Mouse (Mus musculus): ENCODE data around the gene Smok3b. TPM values are rescaled to one million over a fixed set of nuclear protein-coding genes. Genes with fewer than 3 reads are reported as not detected.

Smok3b gene
- total RNA-seq (2023): not detected

DNA sequence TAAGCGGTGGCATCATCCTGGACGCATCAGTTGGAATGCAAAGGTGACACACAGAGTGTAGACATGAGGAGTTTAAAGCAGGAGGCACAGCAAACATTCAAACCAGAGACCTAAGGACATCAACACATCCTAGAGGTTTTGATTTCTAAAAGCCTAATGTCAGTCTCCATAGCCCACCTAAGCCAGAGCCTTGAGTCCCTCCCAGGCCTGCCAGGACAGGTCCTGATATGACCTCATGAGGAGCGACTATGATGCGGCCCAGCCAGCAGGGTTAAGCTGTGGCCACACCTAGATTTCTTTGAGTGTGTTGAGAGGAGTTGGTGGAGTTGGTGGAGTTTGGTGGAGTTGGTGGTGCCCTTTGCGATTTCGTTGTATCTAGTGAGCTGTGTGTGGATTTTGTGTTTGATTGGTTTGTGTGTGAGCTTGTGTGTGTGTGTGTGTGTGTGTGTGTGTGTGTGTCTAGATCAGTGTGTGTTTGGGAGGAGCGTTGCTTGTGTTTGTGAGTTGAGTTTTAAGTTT is at the start of gene Smok3b, which contains the start of gene Smok3a:
Gene Smok3b (plus strand): TSS at position 469 of the 519 bp plus-strand sequence.
Gene Smok3a (plus strand): TSS at position 301 of the 519 bp plus-strand sequence.

DNA sequence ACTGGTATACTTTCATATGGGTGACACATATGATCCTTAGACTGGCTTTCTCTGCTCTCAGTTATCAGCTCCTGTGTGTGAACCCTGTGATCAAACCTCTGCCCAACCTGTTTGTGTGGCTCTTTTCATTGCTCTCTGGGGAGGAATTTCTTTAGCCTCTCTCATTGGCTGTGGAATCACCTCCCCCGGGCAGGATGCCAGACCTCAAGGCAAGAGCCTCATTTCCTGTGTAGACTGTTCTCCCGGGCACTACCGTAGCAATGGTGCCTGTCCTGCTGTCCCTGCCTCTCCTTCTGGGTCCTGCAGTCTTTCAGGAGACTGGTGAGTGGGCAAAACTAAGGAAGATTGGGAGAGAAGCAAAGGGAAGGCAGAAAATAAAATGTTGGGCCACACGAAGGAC is 39.9 kb upstream of the Smok3b start, which contains the start of gene Azgp1:
Gene Azgp1 (plus strand): TSS at position 221 of the 400 bp plus-strand sequence.

DNA sequence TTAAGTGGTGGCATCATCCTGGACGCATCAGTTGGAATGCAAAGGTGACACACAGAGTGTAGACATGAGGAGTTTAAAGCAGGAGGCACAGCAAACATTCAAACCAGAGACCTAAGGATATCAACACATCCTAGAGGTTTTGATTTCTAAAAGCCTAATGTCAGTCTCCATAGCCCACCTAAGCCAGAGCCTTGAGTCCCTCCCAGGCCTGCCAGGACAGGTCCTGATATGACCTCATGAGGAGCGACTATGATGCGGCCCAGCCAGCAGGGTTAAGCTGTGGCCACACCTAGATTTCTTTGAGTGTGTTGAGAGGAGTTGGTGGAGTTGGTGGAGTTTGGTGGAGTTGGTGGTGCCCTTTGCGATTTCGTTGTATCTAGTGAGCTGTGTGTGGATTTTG is 31.7 kb downstream of the Smok3b start, which contains the start of gene Smok3c:
Gene Smok3c (plus strand): TSS at position 301 of the 400 bp plus-strand sequence.

DNA sequence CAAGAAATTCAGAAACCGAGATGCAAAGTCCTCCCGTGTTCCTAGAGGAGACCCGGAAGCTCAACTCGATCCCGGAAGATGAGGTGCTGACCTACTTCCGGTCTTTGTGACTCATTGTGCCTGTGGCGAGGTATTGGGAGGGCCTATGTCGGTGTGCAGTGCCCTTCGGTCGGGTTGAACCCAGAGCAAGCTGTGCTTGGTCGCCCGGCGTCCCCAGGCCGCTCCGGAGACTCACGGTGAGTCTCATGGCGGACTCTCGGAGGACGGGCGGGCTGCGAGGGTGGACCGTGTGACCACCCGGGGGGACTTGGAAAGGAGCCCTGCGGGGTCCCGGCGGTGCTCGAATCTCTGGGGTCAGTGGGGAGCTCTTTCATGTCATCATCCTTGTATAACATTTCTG is 63.8 kb downstream of the Smok3b start, which contains the start of gene Zkscan1:
Gene Zkscan1 (plus strand): TSS at position 89 of the 400 bp plus-strand sequence.

Other genes with a start within 250 kb of the Smok3b start
- 10 to 100 TPM; 23.2 to 26.0 TPM for gene Ppp1r35, start 242.6 kb upstream of the Smok3b start, total RNA-seq (2023)
- 100 to 1,000 TPM; 120 to 126 TPM for gene Mepce, start 233.8 kb upstream of the Smok3b start, total RNA-seq (2023)
- gene Zcwpw1, start 233.6 kb upstream of the Smok3b start, total RNA-seq (2023): 10 to 100 TPM; 19.2 to 22.2 TPM
- 1 to 10 TPM; 3.2 to 3.3 TPM for gene Pilra, start 185.1 kb upstream of the Smok3b start, total RNA-seq (2023)
- gene Pilrb1, start 163.3 kb upstream of the Smok3b start, total RNA-seq (2023): 1 to 10 TPM; 1.7 to 2.7 TPM
- 1 to 10 TPM in 1 of 2 experiments, not detected in 1; 2.4 TPM for gene Pilrb2, start 149.6 kb upstream of the Smok3b start, total RNA-seq (2023)
- not detected for gene Cyp3a13, start 99.8 kb upstream of the Smok3b start, total RNA-seq (2023)
- gene Gjc3, start 58.3 kb upstream of the Smok3b start, total RNA-seq (2023): not detected
- gene Azgp1, start 39.9 kb upstream of the Smok3b start, total RNA-seq (2023): not detected
- gene Smok3a, start 168 bp upstream of the Smok3b start, total RNA-seq (2023): not detected
- gene Smok3c, start 31.8 kb downstream of the Smok3b start, total RNA-seq (2023): not detected
- 10 to 100 TPM; 22.9 to 24.4 TPM for gene Zkscan1, start 63.7 kb downstream of the Smok3b start, total RNA-seq (2023)
- gene Zscan21, start 95.5 kb downstream of the Smok3b start, total RNA-seq (2023): 10 to 100 TPM; 13.3 to 18.2 TPM
- 10 to 100 TPM in 1 of 2 experiments, 1 to 10 TPM in 1; 9.4 to 10.4 TPM for gene Zfp113, start 134.3 kb downstream of the Smok3b start, total RNA-seq (2023)
- 10 to 100 TPM; 52.3 to 55.0 TPM for gene Cops6, start 139.6 kb downstream of the Smok3b start, total RNA-seq (2023)
- gene Ap4m1, start 150.6 kb downstream of the Smok3b start, total RNA-seq (2023): 10 to 100 TPM; 28.2 to 28.4 TPM
- 10 to 100 TPM; 76.0 to 81.5 TPM for gene Mcm7, start 151.0 kb downstream of the Smok3b start, total RNA-seq (2023)
- gene Taf6, start 166.0 kb downstream of the Smok3b start, total RNA-seq (2023): 10 to 100 TPM; 27.6 to 32.2 TPM
- gene Cnpy4, start 166.1 kb downstream of the Smok3b start, total RNA-seq (2023): 10 to 100 TPM; 16.9 to 17.7 TPM
- 1 to 10 TPM; 1.3 to 2.1 TPM for gene Mblac1, start 172.9 kb downstream of the Smok3b start, total RNA-seq (2023)
- not detected for gene Nxpe5, start 204.5 kb downstream of the Smok3b start, total RNA-seq (2023)
- gene Lamtor4, start 234.1 kb downstream of the Smok3b start, total RNA-seq (2023): 10 to 100 TPM; 38.1 to 38.9 TPM
- gene BC037034, start 242.6 kb downstream of the Smok3b start, total RNA-seq (2023): 10 to 100 TPM; 58.2 to 71.8 TPM

Data from T-cell, adult 66 days (primary cell).